Mouse (Mus musculus) brain, embryonic 18.5 days (tissue): ENCODE data around the gene Pomp.

Experiments
- DNase-seq: peaks from one replicate; pipeline ENCODE4 v3.0.0-alpha.2; 2012; ENCODE audit warnings: low read depth, low spot score

Pomp gene

DNA sequence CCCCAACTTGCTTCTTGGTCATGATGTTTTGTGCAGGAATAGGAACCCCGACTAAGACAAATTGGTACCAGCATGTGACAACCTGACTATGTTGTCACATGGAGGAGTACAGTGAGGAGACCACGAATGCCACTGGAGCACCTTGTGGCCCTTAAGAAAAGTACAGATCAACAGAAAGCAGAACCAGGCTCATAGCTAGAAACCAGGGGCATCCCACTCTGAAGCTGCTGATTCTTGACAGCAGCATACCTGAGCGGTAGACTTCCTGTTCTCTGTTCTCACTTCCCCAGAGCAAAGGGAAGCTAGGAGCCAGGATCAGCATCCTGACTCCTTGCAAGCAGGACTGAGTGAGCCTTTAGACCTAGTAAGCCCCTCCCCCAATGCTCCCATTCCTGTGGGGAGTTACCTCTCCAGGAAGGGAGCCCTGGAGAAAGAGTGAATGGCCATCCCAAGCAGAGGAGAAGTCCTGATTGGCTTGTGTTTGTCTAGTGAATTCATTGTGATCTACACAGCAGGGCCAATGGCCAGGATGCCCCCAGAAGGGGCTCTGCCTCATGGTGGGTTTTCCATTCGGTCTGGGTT, 38.8 kb downstream of the Pomp start:
- no peak for DNase-seq

- no peak for DNase-seq
Observed at GRCm38 (mm10) chr5:147902008-147902757, 41.9 kb downstream of the Pomp start.

- DNase-seq, result no peak
Observed at GRCm38 (mm10) chr5:147903166-147903565, 42.9 kb downstream of the Pomp start.

- DNase-seq, result no peak
Observed at GRCm38 (mm10) chr5:147907144-147907543, 46.9 kb downstream of the Pomp start.

GRCm38 (mm10) chr5:147907851-147908250, 47.6 kb downstream of the Pomp start:
- no peak for DNase-seq

DNA sequence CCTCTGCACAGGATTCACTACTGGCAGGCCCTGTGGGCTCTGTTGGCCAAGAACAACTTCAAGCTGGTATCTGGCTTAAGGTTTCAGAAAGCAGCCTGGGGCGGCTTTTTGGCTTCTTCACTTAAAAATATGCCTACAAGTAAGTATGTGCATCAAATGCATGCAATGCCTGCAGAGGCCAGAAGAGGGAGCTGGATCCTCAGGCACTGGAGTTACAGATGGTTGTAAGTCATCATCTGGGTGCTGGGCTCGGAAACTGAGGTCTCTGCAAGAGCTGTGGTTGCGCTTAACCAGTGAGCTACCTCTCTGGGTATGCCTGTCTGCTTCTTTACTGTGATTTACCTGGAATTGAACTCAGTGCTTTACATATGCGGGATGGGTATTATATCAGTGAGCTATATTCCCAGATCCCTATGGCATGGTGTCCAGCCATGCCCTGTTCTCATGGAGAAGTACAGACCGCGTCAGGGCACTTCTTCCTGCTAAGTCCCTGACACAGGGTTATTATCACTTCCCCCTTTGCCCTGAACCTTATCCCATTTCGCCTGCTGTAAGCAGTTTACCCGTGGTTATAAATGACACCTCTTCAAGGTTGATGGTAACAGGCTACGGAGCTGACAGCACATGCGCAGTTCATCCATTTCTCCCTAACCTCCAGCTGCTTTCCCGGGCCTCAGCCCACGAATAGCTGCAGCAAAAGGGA, 50.7 kb downstream of the Pomp start:
- DNase-seq, result no peak

- DNase-seq, result no peak
Observed at GRCm38 (mm10) chr5:147911744-147912143, 51.5 kb downstream of the Pomp start.

DNA sequence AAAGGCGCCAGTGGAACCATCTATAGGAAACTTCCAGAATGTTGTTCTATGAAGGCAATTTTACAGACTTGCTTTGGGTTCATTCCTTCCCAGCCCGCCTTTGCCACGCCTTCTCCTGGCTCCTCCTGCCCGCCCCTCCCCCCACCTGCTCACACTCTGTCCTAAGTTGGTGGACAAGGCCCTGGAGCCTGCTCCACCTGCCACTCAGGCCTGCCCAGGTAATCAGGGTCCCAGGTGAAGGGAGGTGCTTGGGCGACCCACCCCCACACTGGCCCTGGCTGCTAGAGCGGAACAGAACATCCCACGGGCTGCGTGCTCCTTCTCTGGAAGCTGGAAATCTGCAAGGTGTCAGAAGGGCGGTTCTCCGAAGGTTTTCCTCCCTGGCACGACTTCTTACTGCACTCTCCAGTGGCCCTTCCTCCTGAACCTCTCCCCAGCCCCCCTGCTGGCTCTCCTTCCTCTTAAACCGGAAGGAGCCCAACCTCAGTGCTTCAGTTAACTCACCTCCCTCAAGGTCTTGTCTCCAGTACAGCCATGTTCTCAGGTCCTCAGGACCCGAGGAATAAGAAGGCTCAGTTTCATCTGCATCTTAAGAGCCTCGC, 53.1 kb downstream of the Pomp start:
- DNase-seq, result no peak

DNA sequence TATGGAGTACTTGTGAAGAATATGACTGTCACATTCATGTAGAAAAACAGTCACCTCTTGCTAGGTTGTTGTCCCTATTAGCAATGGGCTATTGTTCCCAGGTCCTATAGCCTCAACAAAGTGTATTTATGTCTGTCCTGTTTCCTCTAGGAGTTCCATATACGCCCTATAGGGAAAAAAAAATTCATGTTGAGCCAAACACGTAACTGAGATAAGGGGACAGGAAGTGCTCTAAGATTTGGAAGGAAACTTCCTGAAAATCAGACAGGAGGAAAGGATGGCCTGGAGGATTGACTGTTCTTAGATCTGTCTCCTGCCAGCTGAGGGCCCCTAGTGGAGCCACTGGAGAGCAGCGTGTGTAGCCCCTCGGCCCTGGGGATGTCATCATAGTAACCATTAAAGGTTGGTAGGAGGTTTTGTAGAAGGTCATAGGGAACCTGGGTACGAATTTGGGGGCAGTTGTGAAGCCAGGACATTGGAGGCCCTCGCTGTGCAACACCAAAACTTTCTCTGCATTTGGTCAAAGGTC, 54.8 kb downstream of the Pomp start:
- no peak for DNase-seq

- DNase-seq, result no peak
Observed at GRCm38 (mm10) chr5:147916171-147916570, 55.9 kb downstream of the Pomp start.

DNA sequence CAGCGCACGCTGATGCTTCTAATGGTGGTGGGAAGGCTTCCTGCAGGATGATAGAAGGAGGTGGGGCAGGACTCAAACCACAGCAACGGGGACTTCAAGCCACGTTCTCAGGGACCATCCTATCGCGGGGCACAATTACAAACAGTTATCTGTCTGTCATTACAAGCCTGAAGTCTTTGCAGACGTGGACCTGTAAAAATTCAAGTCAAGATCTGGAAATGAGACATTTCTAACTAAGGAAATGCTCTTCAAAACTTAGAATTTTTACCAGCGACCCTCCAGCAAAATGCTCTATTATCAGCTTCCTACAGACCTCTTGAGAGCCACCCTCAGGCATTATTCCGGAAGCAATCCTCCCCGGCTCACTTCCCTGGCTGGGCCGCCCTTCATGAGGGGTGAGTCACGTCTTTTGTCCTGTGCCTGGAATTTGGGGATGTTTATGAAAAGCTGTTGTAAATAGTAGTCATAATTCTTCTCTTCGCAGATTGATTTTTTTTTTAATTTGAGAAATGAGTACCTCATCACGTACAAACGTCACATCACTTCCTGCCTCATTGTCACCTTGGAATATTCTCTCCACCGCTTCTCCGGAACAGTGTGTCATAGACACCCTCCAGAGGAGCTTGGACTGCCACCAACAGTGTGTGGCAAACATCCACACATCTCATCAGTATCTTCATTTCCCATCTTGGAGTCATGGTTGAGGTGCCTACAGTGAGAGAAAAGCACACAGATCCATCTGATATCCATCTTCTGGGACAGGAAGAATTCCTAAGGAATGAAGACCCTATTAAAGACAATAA, 58.0 kb downstream of the Pomp start:
- DNase-seq, result no peak

DNA sequence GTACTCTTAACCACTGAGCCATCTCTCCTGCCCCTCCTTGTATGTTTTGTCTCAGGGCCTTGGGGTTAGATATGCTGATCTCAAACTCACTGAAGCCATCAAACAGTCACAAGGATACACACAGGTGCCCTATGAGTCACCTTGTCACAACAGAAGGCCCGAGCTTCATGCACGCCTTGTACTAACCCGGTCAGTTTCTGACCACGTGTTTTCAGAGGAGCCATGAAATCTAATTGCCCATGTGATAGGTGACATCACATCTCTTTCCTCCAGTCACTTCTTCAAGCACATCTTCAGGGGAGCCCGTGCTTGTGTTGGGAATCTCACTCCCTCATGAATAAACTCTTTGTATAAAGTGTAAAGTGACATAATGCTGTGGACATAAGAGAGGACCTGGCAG, 64.4 kb downstream of the Pomp start:
- DNase-seq, result no peak
